Mouse (Mus musculus) ES-E14 (cell line): ENCODE data around the gene Cercam. TPM values are rescaled to one million over a fixed set of nuclear protein-coding genes. Genes with fewer than 3 reads are reported as not detected.

Experiments used
- DNase-seq: peaks from one replicate; pipeline ENCODE4 v3.0.0-alpha.2; 2013; ENCODE audit warnings: low read depth, low spot score
- H3K27ac ChIP-seq: 2 replicates; pipeline ENCODE4 v1.5.1; 2012; ENCODE audit warnings: low read depth, mild to moderate bottlenecking, low read length, moderate library complexity, mixed read lengths; ENCODE audit not compliant: poor library complexity, insufficient read depth, severe bottlenecking
- H3K36me3 ChIP-seq: 2 replicates; pipeline ENCODE4 v1.6.1; 2012; ENCODE audit warnings: mild to moderate bottlenecking, low read length, moderate library complexity, mixed read lengths; ENCODE audit not compliant: control insufficient read depth, poor library complexity, insufficient read depth, severe bottlenecking
- H3K4me1 ChIP-seq, 2 experiments: fragments of 150-350 bp in 1 of 2; sonication (generic) in 1 of 2; 2 replicates each; pipeline ENCODE4 v1.6.1; 2012; ENCODE audit warnings: low read length in 2 of 2, mild to moderate bottlenecking in 1 of 2, mixed read lengths in 1 of 2; ENCODE audit not compliant: control insufficient read depth in 2 of 2, insufficient read depth in 2 of 2, poor library complexity in 1 of 2
- H3K4me3 ChIP-seq, 2 experiments: fragments of 150-350 bp in 1 of 2; sonication (generic) in 1 of 2; 2 replicates each; pipeline ENCODE4 v1.5.1; 2012; ENCODE audit warnings: low read length in 2 of 2, low read depth in 1 of 2, mild to moderate bottlenecking in 1 of 2, mixed read lengths in 1 of 2; ENCODE audit not compliant: insufficient read depth in 1 of 2, poor library complexity in 1 of 2, severe bottlenecking in 1 of 2
- H3K9ac ChIP-seq: 2 replicates; pipeline ENCODE4 v1.6.1; 2012; ENCODE audit warnings: low read depth, mild to moderate bottlenecking, low read length, mixed read lengths; ENCODE audit not compliant: poor library complexity, insufficient read depth, severe bottlenecking
- H3K9me3 ChIP-seq: fragments of 150-350 bp; sonication (generic); 2 replicates; pipeline ENCODE4 v1.6.1; 2012; ENCODE audit warnings: low read depth, mild to moderate bottlenecking, low read length; ENCODE audit not compliant: control insufficient read depth, insufficient read depth
- CHD2 ChIP-seq: IDR thresholded peaks from 2 replicates; pipeline ENCODE4 v1.6.1; 2014; ENCODE audit warnings: mild to moderate bottlenecking, low read depth, low read length, inconsistent platforms
- HCFC1 ChIP-seq: IDR thresholded peaks from 2 replicates; pipeline ENCODE4 v1.6.1; 2012; ENCODE audit warnings: low read length, inconsistent platforms, borderline replicate concordance; ENCODE audit not compliant: insufficient read depth
- MAFK ChIP-seq: IDR thresholded peaks from 2 replicates; pipeline ENCODE4 v1.6.1; 2014; ENCODE audit warnings: mild to moderate bottlenecking, low read depth, low read length, inconsistent platforms; ENCODE audit not compliant: insufficient read depth
- ZC3H11A ChIP-seq: IDR thresholded peaks from 2 replicates; pipeline ENCODE4 v1.6.1; 2012; ENCODE audit warnings: low read depth, mild to moderate bottlenecking, inconsistent platforms, low read length, borderline replicate concordance
- ZNF384 ChIP-seq: IDR thresholded peaks from 2 replicates; pipeline ENCODE4 v1.6.1; 2012; ENCODE audit warnings: low read depth, low read length, inconsistent platforms
- in situ Hi-C, 2 experiments: fragments of 600-800 bp; cut with MboI; formaldehyde crosslinking; loops; one replicate each; pipeline ENCODE4 v1.15.1; 2025; ENCODE audit warnings: low sequenced_read_pairs in 2 of 2, inconsistent platforms in 1 of 2; ENCODE audit not compliant: unreplicated experiment in 2 of 2
- total RNA-seq: library from RNA; depleted of rRNA; stranded (reverse); fragments of 300-350 nt; gene quantifications from 2 replicates; pipeline ENCODE4 v1.2.3, GENCODE M21; 2012

Cercam gene
- total RNA-seq, 1 experiment = 15.8 TPM

- Histone ChIP-seq H3K9ac (no peak overlapping the region), H3K36me3 (peaks cover 20% of the 10 kb centered on the region), H3K27ac (no peak overlapping the region), H3K4me1 (peaks cover 0 to 9% of the 10 kb centered on the region in 2 experiments; a peak in 2 of 4 replicates), H3K4me3 (no peak overlapping the region), H3K9me3 (no peaks in the 10 kb centered on the region)
- TF ChIP-seq CHD2 (no peak), MAFK (no peak), ZNF384 (no peak), HCFC1 (no peak), ZC3H11A (no peak)
- in situ Hi-C loops = no loop called here
- no peak for DNase-seq
These were observed 24.3 kb upstream of the Cercam start for GRCm38 (mm10) chr2:29844661-29845060.

- Histone ChIP-seq H3K4me1 (peaks cover 0 to 7% of the 10 kb centered on the region in 2 experiments; a peak in 2 of 4 replicates), H3K9me3 (no peaks in the 10 kb centered on the region), H3K27ac (no peak overlapping the region), H3K9ac (peak overlapping the region; percentile 21), H3K36me3 (peaks cover 18% of the 10 kb centered on the region), H3K4me3 (peak overlapping the region; percentile 31 to 53; a peak in 3 of 4 replicates)
- in situ Hi-C loops = no loop called here
- no peak for DNase-seq
- TF ChIP-seq HCFC1 (no peak), CHD2 (no peak), ZNF384 (no peak), ZC3H11A (no peak), MAFK (no peak)
These were observed 23.3 kb upstream of the Cercam start for GRCm38 (mm10) chr2:29845636-29846035.

GRCm38 (mm10) chr2:29846061-29846853 lies 22.7 kb upstream of the Cercam start:
- Histone ChIP-seq H3K27ac (no peak overlapping the region), H3K4me1 (peaks cover 0 to 7% of the 10 kb centered on the region in 2 experiments; a peak in 2 of 4 replicates), H3K9me3 (no peaks in the 10 kb centered on the region), H3K36me3 (peaks cover 18% of the 10 kb centered on the region), H3K9ac (peak overlapping the region; percentile 21; the same call in 1 of the 2 replicates), H3K4me3 (peak overlapping the region; percentile 31 to 53)
- DNase-seq = no peak
- TF ChIP-seq CHD2 = no peak
- in situ Hi-C loops = no loop called here

GRCm38 (mm10) chr2:29846911-29847310 lies 22.1 kb upstream of the Cercam start:
- no peak overlapping the region for H3K4me3 ChIP-seq
- peaks cover 0 to 7% of the 10 kb centered on the region in 2 experiments; a peak in 2 of 4 replicates for H3K4me1 ChIP-seq
- peaks cover 14% of the 10 kb centered on the region for H3K36me3 ChIP-seq
- H3K9me3 ChIP-seq = no peaks in the 10 kb centered on the region
- in situ Hi-C loops = no loop called here
- H3K9ac ChIP-seq = no peak overlapping the region
- no peak overlapping the region for H3K27ac ChIP-seq
- no peak for TF ChIP-seq MAFK
- no peak for DNase-seq

GRCm38 (mm10) chr2:29849041-29849440 lies 19.9 kb upstream of the Cercam start:
- Histone ChIP-seq H3K4me1 (peaks cover 0 to 5% of the 10 kb centered on the region in 2 experiments; a peak in 2 of 4 replicates), H3K9me3 (no peaks in the 10 kb centered on the region), H3K36me3 (no peaks in the 10 kb centered on the region), H3K4me3 (no peak overlapping the region), H3K9ac (no peak overlapping the region), H3K27ac (no peak overlapping the region)
- in situ Hi-C loops = no loop called here
- TF ChIP-seq ZNF384 (no peak), MAFK (no peak), HCFC1 (no peak), CHD2 (no peak), ZC3H11A (no peak)
- no peak for DNase-seq
